Mouse (Mus musculus) retina, postnatal 7 days (tissue): ENCODE measurements at regions not wholly inside any gene's neighbourhood (a gene's known extent, or its start where the extent isn't known, plus 50 kb on each side); places are given as distances from the start of the nearest gene placed in this dataset.

Experiments used
- DNase-seq: peaks from one replicate; pipeline ENCODE4 v3.0.0-alpha.2; 2012; ENCODE audit warnings: low read depth, low spot score

- DNase-seq, result no peak
Measured at GRCm38 (mm10) chr12:107026821-107027220, 461.6 kb upstream of the 3110018I06Rik start.

GRCm38 (mm10) chr12:107027842-107028549, 460.4 kb upstream of the 3110018I06Rik start:
- DNase-seq, result no peak

DNA sequence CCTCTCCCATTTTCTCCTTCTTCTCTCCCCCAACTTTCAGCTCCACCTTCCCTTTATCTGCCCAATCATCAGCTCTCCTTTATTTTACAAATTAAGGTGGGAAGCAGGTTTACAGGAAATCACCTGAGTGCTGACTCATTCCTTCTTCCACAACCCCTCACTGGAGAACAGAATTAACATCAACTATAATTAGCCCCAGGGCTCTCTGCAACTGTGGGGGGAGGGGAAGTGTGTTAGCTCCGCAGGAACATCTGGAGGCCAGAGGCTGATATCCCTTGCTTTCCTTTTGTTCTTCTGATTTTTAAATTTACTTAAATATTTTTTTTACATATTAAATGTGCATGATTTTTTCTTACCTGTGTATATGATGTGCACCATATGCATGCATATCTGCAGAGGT, 459.4 kb upstream of the 3110018I06Rik start:
- no peak for DNase-seq

DNA sequence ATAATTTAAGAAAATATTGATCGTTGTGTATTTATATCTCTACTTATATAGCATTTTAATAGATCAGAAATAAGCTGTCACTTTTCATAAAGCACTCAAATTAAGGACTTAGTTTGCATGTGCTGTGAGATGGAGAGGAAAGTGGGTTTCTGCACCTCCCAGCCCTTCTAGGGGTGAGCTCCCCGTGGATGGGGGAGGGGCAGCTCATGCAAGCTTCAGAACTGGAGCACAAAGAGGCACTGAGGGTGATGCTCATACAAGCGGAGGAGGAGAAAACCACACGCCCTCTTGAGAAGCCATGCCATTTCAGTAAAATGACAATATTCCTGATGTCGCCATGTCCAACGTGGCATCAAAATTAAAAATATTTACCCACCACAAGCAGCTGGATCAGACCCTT, 452.1 kb upstream of the 3110018I06Rik start:
- DNase-seq, result no peak

DNA sequence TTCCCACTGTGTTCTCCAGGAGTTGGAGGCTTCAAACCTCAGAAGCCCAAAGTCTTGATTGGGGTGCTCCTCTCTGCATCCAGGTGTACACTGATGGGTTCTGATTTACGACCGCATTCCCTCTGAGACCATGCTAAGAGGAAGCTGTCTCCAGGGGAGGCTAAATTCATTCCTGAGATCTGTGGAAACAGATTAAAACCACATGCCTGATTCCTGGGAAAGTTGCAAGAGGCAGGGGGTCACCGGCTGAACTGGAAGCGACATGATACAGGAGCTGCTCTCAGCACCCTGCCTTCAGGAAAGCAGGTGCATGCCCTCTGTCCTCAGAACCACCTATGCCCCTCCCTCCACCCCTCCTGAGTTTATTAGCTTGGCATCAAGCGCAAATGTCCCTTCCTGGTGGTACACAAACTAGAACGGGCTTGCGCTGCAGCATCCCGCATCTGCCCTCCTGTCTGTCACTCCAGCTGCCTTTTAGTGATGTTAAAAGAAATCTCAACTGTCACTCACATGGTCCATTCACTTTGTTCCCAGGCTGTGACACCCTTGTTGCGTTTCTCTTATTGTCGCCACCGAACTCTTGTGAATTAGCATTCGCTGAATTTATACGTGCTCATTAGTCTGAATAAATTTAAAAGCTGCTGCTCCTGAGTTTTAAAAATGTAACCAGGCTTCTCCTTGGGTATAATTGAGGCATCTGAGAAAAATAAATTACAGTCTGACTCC, 446.3 kb upstream of the 3110018I06Rik start:
- DNase-seq, result no peak

GRCm38 (mm10) chr12:107046496-107046895, 441.9 kb upstream of the 3110018I06Rik start:
- no peak for DNase-seq

- DNase-seq, result no peak
Measured at GRCm38 (mm10) chr12:107047059-107047531, 441.3 kb upstream of the 3110018I06Rik start.

GRCm38 (mm10) chr12:107050891-107051635, 437.4 kb upstream of the 3110018I06Rik start:
- DNase-seq, result no peak

- DNase-seq, result no peak
Measured at GRCm38 (mm10) chr12:107052136-107052535, 436.3 kb upstream of the 3110018I06Rik start.

DNA sequence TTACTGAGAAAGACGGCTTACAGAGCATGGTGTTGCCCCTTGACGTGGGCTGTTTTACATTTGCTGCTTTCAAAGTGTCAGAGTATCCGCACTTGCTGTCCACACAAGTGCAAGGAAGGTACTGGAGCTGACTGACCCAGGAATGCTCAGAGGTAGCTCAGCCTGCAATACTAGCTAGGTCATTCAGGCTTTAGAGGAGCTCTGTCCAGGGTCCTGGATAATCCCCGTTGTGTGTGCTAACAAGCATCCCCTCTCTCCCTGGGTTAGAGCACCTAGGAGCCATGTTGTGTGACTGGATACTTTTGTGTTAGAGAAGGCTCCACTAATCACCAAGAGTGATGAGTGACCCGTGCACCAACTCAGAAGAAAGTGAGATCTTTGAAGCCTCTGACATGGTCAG, 431.9 kb upstream of the 3110018I06Rik start:
- DNase-seq, result no peak

GRCm38 (mm10) chr12:107060514-107060913, 427.9 kb upstream of the 3110018I06Rik start:
- DNase-seq, result no peak

GRCm38 (mm10) chr12:107067346-107067745, 421.1 kb upstream of the 3110018I06Rik start:
- DNase-seq, result no peak

DNA sequence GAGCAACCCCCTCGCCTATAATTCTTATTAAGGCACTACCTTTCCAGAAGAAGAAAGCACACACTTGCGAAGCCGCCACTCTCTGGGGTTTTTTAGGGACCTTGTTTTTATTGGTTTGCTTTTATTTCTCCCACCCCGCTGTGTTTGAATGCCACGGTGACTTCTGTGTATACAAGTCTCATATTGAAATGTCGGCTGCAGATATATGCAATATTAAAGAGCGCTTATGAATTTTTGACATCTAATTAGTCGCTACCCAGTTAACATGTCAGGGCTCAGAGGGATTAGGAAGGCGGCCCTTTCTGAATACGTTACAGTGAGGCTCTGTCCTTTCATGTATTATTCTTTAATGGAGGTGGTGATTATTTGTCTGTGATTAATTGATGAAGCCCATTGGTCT, 405.9 kb upstream of the 3110018I06Rik start:
- no peak for DNase-seq

DNA sequence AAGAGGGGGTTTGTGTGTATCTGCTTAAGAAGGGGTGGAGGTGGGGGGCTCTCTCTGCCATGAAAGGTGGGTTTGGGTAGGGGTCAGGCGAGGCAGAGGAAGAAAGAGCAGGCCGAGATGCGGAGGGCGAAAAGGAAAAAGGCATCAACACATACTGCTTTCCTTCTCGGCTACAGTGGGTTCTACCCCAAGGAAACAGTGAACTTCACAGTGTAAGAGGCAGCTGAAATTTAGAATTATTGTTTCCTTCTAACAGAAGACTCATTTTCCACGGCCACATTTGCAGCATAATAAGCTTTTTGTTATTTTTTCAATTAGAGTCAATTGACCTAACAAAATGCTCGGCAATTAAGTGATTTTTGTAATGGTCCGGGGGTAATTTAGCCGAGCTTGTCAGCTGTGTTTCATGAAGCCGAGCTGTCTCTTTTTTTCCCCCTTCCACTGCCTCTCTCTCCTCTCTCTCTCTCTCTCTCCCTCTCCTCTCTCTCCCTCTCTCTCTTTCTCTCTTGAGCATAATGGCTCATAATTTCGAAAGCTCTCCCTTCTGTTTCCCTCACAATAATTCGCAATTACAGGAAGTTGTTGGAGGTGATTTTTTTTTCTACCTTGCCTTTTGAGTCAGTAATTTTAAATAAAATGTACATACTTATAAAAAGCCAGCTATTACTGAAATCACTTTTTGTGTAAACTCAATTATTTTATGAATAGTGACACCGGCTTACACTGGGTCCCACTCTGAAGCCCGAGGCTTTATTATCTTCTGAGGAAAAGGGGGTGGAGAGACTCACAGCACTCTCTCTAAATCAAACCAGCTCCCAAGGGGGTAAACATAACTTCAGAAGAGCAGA, 403.1 kb upstream of the 3110018I06Rik start:
- DNase-seq, result no peak

- peak; percentile 11 for DNase-seq
Measured at GRCm38 (mm10) chr12:107085906-107086655, 402.4 kb upstream of the 3110018I06Rik start.

GRCm38 (mm10) chr12:107092151-107092550, 396.3 kb upstream of the 3110018I06Rik start:
- DNase-seq, result no peak

- DNase-seq, result no peak
Measured at GRCm38 (mm10) chr12:107093326-107093725, 395.1 kb upstream of the 3110018I06Rik start.

- DNase-seq, result no peak
Measured at GRCm38 (mm10) chr12:107095409-107095808, 393.0 kb upstream of the 3110018I06Rik start.

- no peak for DNase-seq
Measured at GRCm38 (mm10) chr12:107104570-107104969, 383.9 kb upstream of the 3110018I06Rik start.

DNA sequence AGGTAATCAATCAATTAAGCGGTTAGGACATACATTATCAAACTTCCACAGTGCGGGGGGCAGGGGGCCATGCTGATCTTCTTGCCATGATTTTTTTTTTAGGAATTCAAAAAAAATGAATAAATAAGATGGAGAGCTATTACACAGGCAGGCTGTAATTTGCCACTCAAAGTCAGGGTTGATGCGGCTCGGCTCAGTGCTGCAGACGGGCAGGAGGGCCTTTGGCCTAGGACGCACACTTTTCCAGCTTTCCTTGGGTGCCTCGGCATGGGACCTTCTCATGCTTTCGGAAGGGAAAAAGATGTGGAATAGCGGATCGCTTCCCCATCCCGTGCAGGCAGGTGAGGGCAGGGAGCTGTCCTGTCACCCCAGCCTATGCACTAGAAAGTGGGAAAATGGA, 383.4 kb upstream of the 3110018I06Rik start:
- no peak for DNase-seq
